Mouse (Mus musculus) kidney, postnatal 36 days (tissue): ENCODE measurements at regions not wholly inside any gene's neighbourhood (a gene's known extent, or its start where the extent isn't known, plus 50 kb on each side); places are given as distances from the start of the nearest gene placed in this dataset.

Source experiments
- DNase-seq, 2 experiments: peaks; one replicate each; pipeline ENCODE4 v3.0.0; 2021 to 2022; ENCODE audit warnings: mixed read lengths in 2 of 2

DNA sequence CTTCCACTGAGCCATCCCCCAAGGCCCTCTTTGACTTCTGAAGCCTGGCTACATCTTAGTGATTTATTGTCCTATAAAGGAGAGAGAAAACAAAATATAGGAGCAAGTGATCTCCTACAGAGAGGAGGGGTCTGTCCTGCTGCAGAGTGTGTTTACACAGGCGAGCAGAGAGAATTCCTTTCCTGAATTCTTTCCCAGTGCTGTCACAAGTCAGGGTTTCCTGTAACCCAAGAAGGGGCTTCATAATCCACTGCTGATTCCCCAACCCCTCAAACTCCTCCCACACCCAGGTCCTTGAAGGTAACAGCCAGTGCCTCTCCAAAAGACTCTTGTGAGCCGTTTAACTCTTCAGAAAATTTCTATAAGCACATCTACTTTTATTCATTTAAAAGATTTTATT, 66.8 kb upstream of the Tpm1 start:
- no peak for DNase-seq

DNA sequence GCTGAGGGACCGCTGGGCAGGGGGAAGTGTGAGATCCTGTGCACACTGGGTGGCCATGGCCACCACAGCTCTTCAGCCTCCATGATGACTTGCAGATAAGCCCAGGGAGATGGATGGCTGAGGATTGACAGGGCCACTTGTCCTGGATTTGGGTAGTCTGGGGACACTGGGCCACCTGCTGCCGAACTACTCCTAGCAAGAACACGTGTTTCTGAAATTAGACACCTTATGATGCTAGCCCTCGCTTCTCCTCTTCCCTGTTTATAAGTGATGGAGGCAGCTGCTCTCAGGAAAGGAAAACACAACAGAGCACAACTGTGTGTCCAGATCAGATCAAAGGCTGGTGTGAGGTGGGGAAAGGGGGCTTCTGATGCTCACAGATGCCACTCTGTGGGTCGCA, 64.9 kb upstream of the Tpm1 start:
- no peak for DNase-seq

DNA sequence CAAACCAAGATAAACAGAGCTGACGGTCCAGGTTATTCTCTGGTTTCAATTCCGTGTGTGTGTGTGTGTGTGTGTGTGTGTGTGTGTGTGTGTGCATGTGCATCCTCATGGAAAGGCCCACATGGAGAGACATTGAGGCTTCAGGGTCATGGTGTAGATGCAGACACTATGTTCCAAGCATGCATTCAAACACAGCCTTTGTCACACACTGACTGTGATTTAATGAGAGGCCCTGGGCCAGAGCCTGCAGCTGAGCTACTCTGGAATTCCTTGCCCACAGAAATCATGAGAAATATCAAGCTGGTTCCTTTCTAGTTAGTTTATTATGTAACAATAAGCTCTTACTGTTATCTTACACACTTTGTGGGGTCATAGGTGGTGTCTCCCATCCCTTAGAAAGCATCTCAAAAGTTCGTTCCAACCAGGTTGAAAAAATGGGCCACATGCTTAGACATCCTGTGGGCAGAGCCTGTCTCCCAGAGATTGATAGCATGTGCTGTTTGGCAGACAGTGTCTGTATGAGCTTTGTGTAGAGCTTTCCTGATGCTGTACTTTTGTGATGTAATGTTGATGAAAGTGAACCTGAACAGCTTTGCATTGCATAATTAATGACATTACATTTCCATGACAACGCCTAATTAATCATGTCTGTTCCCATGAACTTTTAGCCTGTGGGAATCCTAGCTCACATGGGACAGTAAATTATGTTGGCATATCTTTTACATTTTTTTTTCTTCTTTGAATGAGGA, 62.8 kb upstream of the Tpm1 start:
- DNase-seq = no peak

DNA sequence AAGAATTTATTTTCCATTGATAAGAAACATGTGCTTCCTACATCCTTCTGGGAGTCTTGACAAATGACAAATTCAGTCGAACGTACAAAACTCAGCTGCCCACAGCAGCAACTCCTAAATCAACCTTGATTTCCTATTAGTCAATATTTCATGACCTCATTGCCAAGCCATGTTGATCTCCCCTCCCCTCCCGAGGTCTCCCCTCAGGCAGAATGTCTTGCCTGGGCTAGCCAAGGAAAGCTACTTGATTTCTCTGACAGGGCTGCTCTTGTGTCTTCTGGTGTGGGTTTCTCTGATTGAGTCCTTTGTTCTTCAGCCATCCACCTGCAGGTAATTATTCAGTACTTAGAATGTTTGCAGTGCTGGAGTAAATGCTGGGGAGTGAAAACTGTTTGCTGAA, 58.7 kb upstream of the Tpm1 start:
- DNase-seq = no peak

DNA sequence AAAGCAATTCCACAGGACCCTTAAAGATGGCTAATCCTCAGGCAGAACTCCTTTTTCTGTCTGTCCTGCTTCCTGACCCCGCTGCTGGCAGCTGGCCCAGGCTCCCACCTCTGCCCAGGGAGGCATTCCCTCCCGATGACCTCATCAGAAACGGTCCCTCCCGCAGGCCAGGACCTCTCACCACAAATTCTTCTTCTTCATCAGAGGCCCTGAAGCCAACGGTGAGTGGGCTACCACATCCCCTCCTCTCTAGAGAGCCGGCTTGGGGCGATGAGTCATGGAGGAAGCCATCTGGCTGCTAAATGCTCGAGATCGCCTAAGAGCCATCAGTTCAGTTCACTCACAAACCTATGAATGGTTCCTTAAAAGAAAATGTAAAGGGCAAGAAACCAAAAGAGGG, 56.7 kb upstream of the Tpm1 start:
- peak; percentile 20 to 50 for DNase-seq

DNA sequence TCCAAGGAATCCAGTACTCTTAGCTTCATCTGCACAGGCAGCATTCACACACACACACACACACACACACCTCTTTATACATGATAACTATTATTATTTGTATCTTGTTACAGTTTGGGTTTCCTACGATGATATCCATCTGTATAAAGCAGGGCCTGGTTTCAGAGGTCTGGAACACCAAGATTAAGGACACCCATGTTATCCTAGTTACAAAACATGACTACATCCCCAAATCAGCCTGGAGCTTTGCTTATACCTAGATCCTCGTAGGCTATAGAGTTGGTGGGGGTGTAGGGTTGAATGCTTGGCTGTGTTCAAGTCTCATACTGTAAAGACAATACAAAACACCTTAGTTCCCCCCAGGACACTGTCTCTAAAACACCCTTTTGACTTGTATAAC, 56.0 kb upstream of the Tpm1 start:
- DNase-seq = no peak

DNA sequence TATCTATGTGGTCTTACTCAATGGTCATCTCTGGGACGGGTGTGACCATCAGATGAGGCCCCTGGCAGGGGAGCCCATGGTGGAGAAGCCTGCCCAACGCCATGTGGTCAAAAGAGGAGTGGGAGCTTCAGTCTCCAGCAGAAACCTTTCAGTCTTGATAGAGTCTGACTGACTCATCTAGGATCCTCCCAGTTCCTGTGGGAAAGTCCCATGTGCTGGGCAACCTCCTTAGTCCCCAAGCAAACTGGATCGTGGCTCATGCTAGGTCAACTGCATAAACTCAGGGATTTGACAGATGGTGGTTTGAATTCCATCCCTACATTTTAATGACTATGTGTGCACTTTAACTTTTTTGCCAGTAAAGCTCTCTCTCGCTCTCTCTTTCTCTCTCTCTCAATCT, 55.4 kb upstream of the Tpm1 start:
- DNase-seq = no peak

DNA sequence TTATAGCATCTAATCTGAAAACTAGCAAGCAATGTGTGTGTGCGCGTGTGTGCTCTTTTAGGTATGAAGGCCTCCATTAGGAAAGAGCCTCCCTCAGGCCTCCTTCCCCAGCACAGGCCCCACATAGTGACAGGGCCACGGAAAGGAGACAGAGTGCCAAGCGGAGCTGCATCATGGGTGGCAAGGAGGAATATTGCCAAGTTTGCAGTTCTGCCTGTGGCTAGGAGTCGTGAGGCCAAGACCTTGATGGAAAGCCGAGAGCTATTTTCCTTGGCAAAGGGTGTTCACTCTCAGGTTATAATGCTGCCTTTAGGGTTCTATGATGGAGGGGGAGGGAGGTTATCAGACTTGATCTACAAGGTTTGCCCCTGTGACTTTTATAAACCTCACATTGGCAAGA, 53.4 kb upstream of the Tpm1 start:
- DNase-seq = peak in 1 of 2 experiments; percentile 14

DNA sequence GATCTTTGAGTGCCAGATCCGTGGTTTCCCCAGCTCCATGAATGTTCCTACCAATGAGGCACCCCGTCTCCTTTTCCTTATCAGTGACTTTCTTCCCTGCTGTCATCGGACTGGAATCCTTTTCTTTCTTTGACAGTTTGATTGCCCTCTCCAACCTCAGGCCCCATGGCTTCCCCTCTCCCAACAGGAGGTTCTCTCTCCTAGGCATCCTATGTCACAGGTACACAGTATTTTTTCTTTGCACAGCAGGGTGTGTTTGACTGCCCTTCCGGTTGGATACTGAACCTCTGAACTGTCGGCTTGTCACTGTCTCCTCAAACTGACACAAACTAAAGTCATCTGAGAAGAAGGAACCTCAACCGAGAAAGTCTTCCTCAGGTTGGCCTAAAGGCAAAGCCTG, 50.3 kb upstream of the Tpm1 start:
- no peak for DNase-seq
